Mouse (Mus musculus) liver, embryonic 13.5 days (tissue): ENCODE results near the gene Ramp1. TPM values are rescaled to one million over a fixed set of nuclear protein-coding genes. Genes with fewer than 3 reads are reported as not detected.

Experiments
- ATAC-seq: fragments of 200-750 bp; cut with Nextera tagmentation; 2 replicates; pipeline ENCODE4 v1.8.0; 2017; ENCODE audit warnings: low read depth, mild to moderate bottlenecking, moderate number of reproducible peaks, moderate library complexity
- DNase-seq: peaks from one replicate; pipeline ENCODE4 v3.0.0; 2022
- H3K27ac ChIP-seq: fragments of 300-500 bp; sonication (generic); 2 replicates; pipeline ENCODE4 v1.5.1; 2015; ENCODE audit warnings: moderate library complexity, mild to moderate bottlenecking, inconsistent platforms
- H3K27me3 ChIP-seq: fragments of 300-500 bp; sonication (generic); 2 replicates; pipeline ENCODE4 v1.6.1; 2015; ENCODE audit warnings: mild to moderate bottlenecking, inconsistent platforms
- H3K36me3 ChIP-seq: fragments of 300-500 bp; sonication (generic); 2 replicates; pipeline ENCODE4 v1.6.1; 2015; ENCODE audit warnings: mild to moderate bottlenecking, inconsistent platforms
- H3K4me1 ChIP-seq: fragments of 300-500 bp; sonication (generic); replicated peaks from 2 replicates; pipeline ENCODE4 v1.6.1; 2015; ENCODE audit warnings: inconsistent platforms
- H3K4me2 ChIP-seq: fragments of 300-500 bp; sonication (generic); 2 replicates; pipeline ENCODE4 v1.6.1; 2015; ENCODE audit warnings: inconsistent platforms, mild to moderate bottlenecking, moderate library complexity
- H3K4me3 ChIP-seq: fragments of 300-500 bp; sonication (generic); replicated peaks from 2 replicates; pipeline ENCODE4 v1.5.1; 2015; ENCODE audit warnings: mild to moderate bottlenecking, inconsistent platforms
- H3K9ac ChIP-seq: fragments of 300-500 bp; sonication (generic); 2 replicates; pipeline ENCODE4 v1.6.1; 2015; ENCODE audit warnings: mild to moderate bottlenecking, inconsistent platforms
- H3K9me3 ChIP-seq: fragments of 300-500 bp; sonication (generic); replicated peaks from 2 replicates; pipeline ENCODE4 v1.6.1; 2016; ENCODE audit warnings: inconsistent platforms
- WGBS: fragments of 180-500 bp; shearing (Covaris S2); methylation state at CpG from one replicate; pipeline ENCODE4 v1.1.7; 2015; ENCODE audit not compliant: insufficient replicate concordance; 5-methylcytosine and 5-hydroxymethylcytosine counted together
- polyA plus RNA-seq: library from polyadenylated mRNA; unstranded; fragments of >200 nt; fragmentation: Nextera tagmentation; extraction: Ambion mirVana; gene quantifications from 2 replicates; pipeline ENCODE4 v1.2.1, GENCODE M21; 2015

Gene Ramp1
- polyA plus RNA-seq, 1 experiment from 2014 or later: 5.3 TPM

GRCm38 (mm10) chr1:91201122-91201521 is 21.5 kb downstream of the Ramp1 start:
- no peak for DNase-seq
- no peak overlapping the region for H3K4me3 ChIP-seq
- no peaks in the 10 kb centered on the region for H3K9me3 ChIP-seq
- H3K27me3 ChIP-seq: no peaks in the 10 kb centered on the region
- no peaks in the 10 kb centered on the region for H3K36me3 ChIP-seq
- no peak for ATAC-seq
- no peak overlapping the region for H3K9ac ChIP-seq
- H3K4me1 ChIP-seq: no peaks in the 10 kb centered on the region
- WGBS: 65% methylated on average over 3 of the region's 3 CpGs
- no peak overlapping the region for H3K27ac ChIP-seq
- H3K4me2 ChIP-seq: no peak overlapping the region

DNA sequence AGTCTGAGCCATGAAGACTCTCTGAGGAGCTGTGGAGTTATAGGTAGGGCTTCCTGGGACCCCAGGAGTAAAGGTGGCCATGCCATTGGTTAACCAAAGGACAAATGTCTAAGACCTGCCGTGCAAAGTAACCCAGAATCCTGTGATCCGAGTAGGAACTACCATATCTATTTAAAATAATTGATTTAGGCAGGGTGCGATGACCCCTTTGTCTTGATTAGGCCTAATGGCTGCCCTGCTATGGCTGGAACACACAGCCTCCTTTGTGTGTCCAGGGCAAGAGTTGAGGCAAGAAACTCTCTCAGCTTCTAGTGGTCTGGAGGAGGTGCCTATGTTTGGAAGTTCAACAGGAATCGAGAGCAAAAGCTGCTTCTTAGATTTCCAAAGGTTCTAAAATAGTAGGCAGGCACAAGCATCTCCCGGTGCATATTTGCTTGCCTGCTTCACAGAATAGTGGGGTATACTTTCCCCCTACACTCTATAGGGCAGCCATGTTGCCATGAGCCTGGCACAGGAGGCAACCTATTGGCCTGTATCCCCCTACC is 24.7 kb downstream of the Ramp1 start:
- no peak for DNase-seq
- 66% methylated on average over 5 of the region's 5 CpGs for WGBS
- no peak overlapping the region for H3K9ac ChIP-seq
- H3K4me2 ChIP-seq: no peak overlapping the region
- H3K27ac ChIP-seq: no peak overlapping the region
- no peaks in the 10 kb centered on the region for H3K4me1 ChIP-seq
- no peak overlapping the region for H3K4me3 ChIP-seq
- H3K9me3 ChIP-seq: no peaks in the 10 kb centered on the region
- no peak for ATAC-seq
- no peaks in the 10 kb centered on the region for H3K36me3 ChIP-seq
- no peaks in the 10 kb centered on the region for H3K27me3 ChIP-seq

- Histone ChIP-seq H3K4me3 (no peak overlapping the region), H3K27ac (no peak overlapping the region), H3K4me1 (no peaks in the 10 kb centered on the region), H3K9me3 (no peaks in the 10 kb centered on the region), H3K36me3 (no peaks in the 10 kb centered on the region), H3K9ac (no peak overlapping the region), H3K27me3 (no peaks in the 10 kb centered on the region), H3K4me2 (no peak overlapping the region)
- 70% methylated on average over 6 of the region's 6 CpGs for WGBS
- ATAC-seq (no peak), DNase-seq (no peak)
Measured at GRCm38 (mm10) chr1:91205651-91206050, 26.0 kb downstream of the Ramp1 start.

- H3K4me1 ChIP-seq: no peaks in the 10 kb centered on the region
- H3K36me3 ChIP-seq: no peaks in the 10 kb centered on the region
- no peak for DNase-seq
- no peak overlapping the region for H3K4me3 ChIP-seq
- H3K27ac ChIP-seq: no peak overlapping the region
- 60% methylated on average over 8 of the region's 8 CpGs for WGBS
- no peak overlapping the region for H3K9ac ChIP-seq
- no peak for ATAC-seq
- H3K4me2 ChIP-seq: no peak overlapping the region
- no peaks in the 10 kb centered on the region for H3K9me3 ChIP-seq
- no peaks in the 10 kb centered on the region for H3K27me3 ChIP-seq
Measured at GRCm38 (mm10) chr1:91206336-91206735, 26.7 kb downstream of the Ramp1 start.

DNA sequence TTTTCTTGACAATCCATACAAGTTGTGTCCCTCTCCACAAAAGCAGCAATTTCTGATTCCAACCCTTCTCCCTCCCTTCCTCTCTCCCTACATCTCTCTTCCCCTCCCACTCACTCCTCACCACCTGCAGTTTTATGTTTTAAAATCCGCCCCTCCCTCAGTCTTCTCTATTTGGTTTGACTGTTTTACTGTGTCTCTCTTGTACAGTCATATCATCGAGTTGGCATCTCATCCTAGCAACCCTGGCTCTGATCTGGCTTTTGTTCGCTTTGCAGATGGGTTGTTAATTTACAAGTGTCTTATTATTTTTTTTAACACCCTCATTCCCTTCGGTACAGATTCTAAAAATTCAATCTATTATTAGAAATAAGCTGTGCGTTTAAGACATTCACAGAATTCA is 27.3 kb downstream of the Ramp1 start:
- no peaks in the 10 kb centered on the region for H3K9me3 ChIP-seq
- no peak overlapping the region for H3K27ac ChIP-seq
- ATAC-seq (no peak), DNase-seq (no peak)
- no peaks in the 10 kb centered on the region for H3K4me1 ChIP-seq
- H3K4me3 ChIP-seq: no peak overlapping the region
- no peak overlapping the region for H3K9ac ChIP-seq
- H3K36me3 ChIP-seq: no peaks in the 10 kb centered on the region
- no peak overlapping the region for H3K4me2 ChIP-seq
- 58% methylated on average over 5 of the region's 5 CpGs for WGBS
- no peaks in the 10 kb centered on the region for H3K27me3 ChIP-seq

GRCm38 (mm10) chr1:91207334-91208074 is 27.9 kb downstream of the Ramp1 start:
- DNase-seq (no peak), ATAC-seq (no peak)
- no peak overlapping the region for H3K9ac ChIP-seq
- no peak overlapping the region for H3K4me2 ChIP-seq
- H3K27me3 ChIP-seq: no peaks in the 10 kb centered on the region
- WGBS: 58% methylated on average over 3 of the region's 3 CpGs
- H3K36me3 ChIP-seq: no peaks in the 10 kb centered on the region
- no peaks in the 10 kb centered on the region for H3K4me1 ChIP-seq
- H3K27ac ChIP-seq: no peak overlapping the region
- H3K9me3 ChIP-seq: no peaks in the 10 kb centered on the region
- H3K4me3 ChIP-seq: no peak overlapping the region

- ATAC-seq (no peak), DNase-seq (no peak)
- Histone ChIP-seq H3K36me3 (no peaks in the 10 kb centered on the region), H3K4me1 (no peaks in the 10 kb centered on the region), H3K9me3 (no peaks in the 10 kb centered on the region), H3K9ac (no peak overlapping the region), H3K4me3 (no peak overlapping the region), H3K4me2 (no peak overlapping the region), H3K27me3 (no peaks in the 10 kb centered on the region), H3K27ac (no peak overlapping the region)
- 73% methylated on average over 6 of the region's 6 CpGs for WGBS
Measured at GRCm38 (mm10) chr1:91209343-91209742, 29.7 kb downstream of the Ramp1 start.

- Histone ChIP-seq H3K4me1 (no peaks in the 10 kb centered on the region), H3K4me2 (no peak overlapping the region), H3K9ac (no peak overlapping the region), H3K27me3 (no peaks in the 10 kb centered on the region), H3K9me3 (no peaks in the 10 kb centered on the region), H3K27ac (no peak overlapping the region), H3K36me3 (no peaks in the 10 kb centered on the region), H3K4me3 (no peak overlapping the region)
- no peak for ATAC-seq
- no peak for DNase-seq
- 83% methylated on average over 6 of the region's 6 CpGs for WGBS
Measured at GRCm38 (mm10) chr1:91209785-91210184, 30.2 kb downstream of the Ramp1 start.

DNA sequence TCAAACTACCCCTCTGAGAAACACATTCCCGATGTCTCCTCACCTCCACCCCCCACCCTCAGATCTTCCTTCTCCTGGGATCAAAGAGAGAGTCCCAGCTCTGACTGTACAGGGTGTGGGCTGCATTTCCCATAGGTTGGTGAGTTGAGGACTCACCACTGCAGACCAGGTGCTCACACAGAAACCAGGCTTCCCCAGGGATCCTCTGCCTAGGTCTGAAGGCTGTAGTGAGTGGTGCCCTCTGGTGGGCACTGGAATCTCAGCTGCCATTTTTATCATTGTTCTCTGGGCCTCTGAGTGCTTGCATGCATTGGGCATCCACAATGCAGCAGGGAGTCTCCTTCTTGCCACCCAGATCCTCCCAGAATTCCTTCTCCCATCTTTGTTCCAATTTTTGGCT is 31.5 kb downstream of the Ramp1 start:
- H3K27me3 ChIP-seq: no peaks in the 10 kb centered on the region
- ATAC-seq: no peak
- H3K27ac ChIP-seq: no peak overlapping the region
- H3K4me3 ChIP-seq: no peak overlapping the region
- H3K36me3 ChIP-seq: no peaks in the 10 kb centered on the region
- H3K9me3 ChIP-seq: no peaks in the 10 kb centered on the region
- WGBS: 68% methylated on average over 1 of the region's 1 CpGs
- no peak for DNase-seq
- peaks cover 2% of the 10 kb centered on the region; the same call in 1 of the 2 replicates for H3K4me1 ChIP-seq
- H3K9ac ChIP-seq: no peak overlapping the region
- no peak overlapping the region for H3K4me2 ChIP-seq

GRCm38 (mm10) chr1:91211591-91212008 is 32.0 kb downstream of the Ramp1 start:
- H3K9me3 ChIP-seq: no peaks in the 10 kb centered on the region
- 67% methylated on average over 7 of the region's 7 CpGs for WGBS
- H3K27ac ChIP-seq: no peak overlapping the region
- H3K27me3 ChIP-seq: no peaks in the 10 kb centered on the region
- no peak overlapping the region for H3K4me2 ChIP-seq
- H3K4me3 ChIP-seq: no peak overlapping the region
- DNase-seq (no peak), ATAC-seq (no peak)
- no peak overlapping the region for H3K9ac ChIP-seq
- H3K36me3 ChIP-seq: no peaks in the 10 kb centered on the region
- H3K4me1 ChIP-seq: peaks cover 5% of the 10 kb centered on the region; the same call in 1 of the 2 replicates

- no peak overlapping the region for H3K27ac ChIP-seq
Measured at GRCm38 (mm10) chr1:91215264-91215663, 35.6 kb downstream of the Ramp1 start.

DNA sequence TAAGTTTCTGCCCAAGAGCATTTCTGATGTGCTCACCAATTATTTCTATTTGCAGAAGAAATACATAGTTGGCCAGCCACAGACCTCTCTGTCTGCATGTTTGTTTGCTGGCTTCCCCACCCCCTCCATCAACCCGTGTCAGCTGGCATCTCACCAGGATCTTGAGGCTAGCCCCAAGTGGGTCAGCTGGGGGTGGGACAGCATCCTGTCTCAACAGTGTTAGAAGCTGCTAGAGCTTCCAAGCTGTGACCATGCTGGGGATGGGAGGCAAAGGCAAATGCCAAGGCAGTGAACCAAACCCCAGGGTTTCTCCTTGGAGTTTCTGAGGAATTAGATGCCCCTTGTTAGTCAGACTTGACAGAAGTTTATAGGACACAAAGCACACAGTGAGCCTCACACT is 36.4 kb downstream of the Ramp1 start:
- no peaks in the 10 kb centered on the region for H3K9me3 ChIP-seq
- H3K4me2 ChIP-seq: no peak overlapping the region
- DNase-seq (no peak), ATAC-seq (no peak)
- no peak overlapping the region for H3K27ac ChIP-seq
- H3K4me1 ChIP-seq: peaks cover 12% of the 10 kb centered on the region
- no peak overlapping the region for H3K4me3 ChIP-seq
- no peaks in the 10 kb centered on the region for H3K36me3 ChIP-seq
- WGBS: 3% methylated on average over 1 of the region's 1 CpGs
- no peak overlapping the region for H3K9ac ChIP-seq
- H3K27me3 ChIP-seq: no peaks in the 10 kb centered on the region

More at GRCm38 (mm10) chr1:91215264-91215663, 35.6 kb downstream of the Ramp1 start:
- WGBS: 83% methylated on average over 1 of the region's 1 CpGs
- no peaks in the 10 kb centered on the region for H3K36me3 ChIP-seq
- peaks cover 12% of the 10 kb centered on the region for H3K4me1 ChIP-seq
- no peak overlapping the region for H3K4me3 ChIP-seq
- H3K9me3 ChIP-seq: no peaks in the 10 kb centered on the region
- H3K9ac ChIP-seq: no peak overlapping the region
- H3K4me2 ChIP-seq: no peak overlapping the region
- ATAC-seq (no peak), DNase-seq (no peak)
- no peaks in the 10 kb centered on the region for H3K27me3 ChIP-seq
